Mouse (Mus musculus) megakaryocyte-erythroid progenitor cell, adult 5 weeks (primary cell): Measurements from ENCODE around the gene Mup21. TPM values are rescaled to one million over a fixed set of nuclear protein-coding genes. Genes with fewer than 3 reads are reported as not detected.

Source experiments
- polyA plus RNA-seq: library from polyadenylated mRNA; stranded (reverse); fragments of >175 nt; gene quantifications from 2 replicates; pipeline ENCODE4 v1.2.3, GENCODE M21; 2012

Mup21 gene
- not detected in 2 replicates for polyA plus RNA-seq

GRCm38 (mm10) chr4:62150811-62151210, at the start of gene Mup21:
Gene Mup21 (minus strand): TSS chr4:62150863.

Other genes with a start within 250 kb of the Mup21 start
- not detected in 2 replicates for gene Mup20, start 96.7 kb downstream of the Mup21 start, polyA plus RNA-seq
- gene Mup3, start 63.5 kb downstream of the Mup21 start, polyA plus RNA-seq: not detected in 2 replicates
- 0.51 TPM in 1 of 2 replicates, not detected in the other for gene Zfp37, start 80.2 kb upstream of the Mup21 start, polyA plus RNA-seq
- 1.4 and 1.8 TPM in 2 replicates for gene Slc31a2, start 111.7 kb upstream of the Mup21 start, polyA plus RNA-seq
- 12.2 and 13.8 TPM in 2 replicates for gene Fkbp15, start 209.7 kb upstream of the Mup21 start, polyA plus RNA-seq
- gene Slc31a1, start 209.9 kb upstream of the Mup21 start, polyA plus RNA-seq: 1.7 and 2.0 TPM in 2 replicates